Mouse (Mus musculus): ENCODE measurements around the gene Barhl2. TPM values are rescaled to one million over a fixed set of nuclear protein-coding genes. Genes with fewer than 3 reads are reported as not detected.

Gene Barhl2
- polyA plus RNA-seq (2016; fragmentation: Nextera tagmentation; extraction: Ambion mirVana): not detected in 2 replicates

DNA sequence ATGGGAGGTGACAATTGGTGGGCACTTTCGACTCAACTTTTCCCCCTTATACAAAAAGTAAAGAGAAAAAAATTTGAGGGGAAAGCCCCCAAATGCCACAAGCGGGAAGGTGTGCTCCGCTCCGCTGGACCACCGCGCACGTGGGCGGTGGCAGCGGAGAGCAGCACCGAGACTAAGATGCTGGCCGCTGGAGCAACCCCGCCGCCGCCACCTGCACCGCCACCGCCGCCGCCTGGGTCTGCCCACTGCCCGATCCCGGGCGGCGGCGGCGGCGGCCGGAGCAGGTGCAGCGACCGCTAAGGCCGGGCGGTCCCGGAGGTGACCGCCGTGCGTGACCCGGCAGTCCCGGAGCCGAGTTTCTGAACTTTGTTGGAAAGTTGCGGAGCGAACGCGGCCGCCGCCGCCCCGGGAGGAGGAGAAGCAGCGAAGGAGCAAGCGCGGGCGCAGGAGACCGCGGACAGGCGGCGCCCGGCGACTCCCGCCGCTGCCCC is at the start of gene Barhl2:
Barhl2 (minus strand) TSS at position 181 of the 491 bp plus-strand sequence.
- peak within 1 kb of the TSS; percentile 44 for H3K9ac ChIP-seq (replicated peaks)
- H3K4me2 ChIP-seq: peak within 1 kb of the TSS; percentile 94
- H3K36me3 ChIP-seq: no peaks in the 10 kb centered on the region
- peaks cover 25% of the 10 kb centered on the region for H3K4me1 ChIP-seq (replicated peaks)
- H3K27ac ChIP-seq: no peak within 1 kb of the TSS
- under 1% methylated on average over 51 of the region's 57 CpGs for WGBS
- H3K4me3 ChIP-seq (replicated peaks): peak within 1 kb of the TSS; percentile 53
- no peaks in the 10 kb centered on the region for H3K9me3 ChIP-seq
- peaks cover 96% of the 10 kb centered on the region for H3K27me3 ChIP-seq
- 0 out of 2 replicates have a peak, but pooled peaks have one; percentile 17 for ATAC-seq (ENCODE audit: insufficient number of reproducible peaks, insufficient read depth, low FRiP score, low TSS enrichment, low read depth)

DNA sequence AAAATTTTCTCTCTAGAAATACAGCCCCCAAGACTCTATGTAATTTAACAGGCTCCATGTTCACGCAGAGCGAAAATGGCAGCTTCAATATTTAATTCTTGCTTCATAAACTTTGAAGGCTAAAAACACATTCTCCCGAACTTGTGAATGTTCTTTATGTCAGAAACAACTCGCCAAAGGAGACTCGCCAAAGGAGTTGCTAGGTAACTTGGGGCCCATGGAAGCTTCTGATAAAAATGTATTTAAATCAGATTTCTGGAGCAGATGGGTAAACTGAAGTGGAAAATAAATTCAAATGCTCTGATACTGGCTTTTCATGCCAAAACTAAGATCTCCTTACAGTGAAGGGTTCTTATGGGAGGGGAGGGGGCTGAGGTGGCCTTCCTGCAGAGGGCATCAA is 48.1 kb upstream of the Barhl2 start:
- Histone ChIP-seq H3K9ac (replicated peaks) (no peak overlapping the region), H3K36me3 (no peaks in the 10 kb centered on the region), H3K27me3 (peaks cover 2% of the 10 kb centered on the region; the same call in 1 of the 2 replicates), H3K4me2 (no peak overlapping the region), H3K27ac (no peak overlapping the region), H3K4me1 (replicated peaks) (peaks cover 7% of the 10 kb centered on the region; the same call in 1 of the 2 replicates), H3K4me3 (replicated peaks) (no peak overlapping the region), H3K9me3 (no peaks in the 10 kb centered on the region)
- 79% methylated on average over 5 of the region's 5 CpGs for WGBS
- ATAC-seq (ENCODE audit: insufficient number of reproducible peaks, insufficient read depth, low FRiP score, low TSS enrichment, low read depth): no peak

DNA sequence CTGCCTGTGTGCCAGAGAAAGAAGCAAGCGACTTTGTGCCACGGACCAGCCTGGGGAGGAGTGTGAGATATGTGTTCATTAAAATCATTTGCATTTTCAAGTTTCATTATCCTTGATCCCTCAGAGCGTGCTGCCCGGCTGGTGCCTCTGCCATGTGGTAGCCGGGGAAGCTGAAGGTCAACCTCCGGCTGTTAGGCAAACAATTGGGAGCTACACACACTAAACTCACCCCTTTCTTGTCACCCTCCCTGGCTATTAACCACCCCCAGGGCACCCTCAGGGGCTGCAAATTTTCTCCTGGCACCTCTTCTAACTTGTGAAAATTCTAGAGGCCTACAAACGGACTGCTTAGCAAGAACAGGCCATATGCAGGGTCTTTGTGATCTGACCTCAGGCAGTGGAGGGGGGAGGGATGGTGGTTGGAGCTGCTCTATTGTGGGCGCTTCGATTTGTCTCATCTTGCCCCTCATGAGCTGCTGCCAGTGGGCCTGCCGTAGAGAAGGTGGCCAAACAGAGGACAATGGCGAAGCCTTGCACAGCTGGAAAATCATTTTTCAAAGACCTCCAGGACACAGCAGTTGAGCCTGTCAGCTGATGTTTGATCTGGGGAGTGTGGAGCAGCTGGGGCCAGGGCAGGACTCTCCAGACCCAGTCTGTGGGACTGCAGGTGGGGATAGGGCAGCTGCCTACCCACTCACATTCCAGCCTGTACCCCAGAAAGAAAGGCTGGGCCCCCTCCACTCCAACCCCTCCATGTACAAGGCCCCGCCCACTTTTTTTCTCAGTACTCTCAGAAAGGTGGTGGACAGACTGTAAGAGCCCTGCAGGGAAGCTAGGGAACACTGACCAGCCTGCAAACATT is 44.9 kb upstream of the Barhl2 start:
- Histone ChIP-seq H3K4me2 (no peak overlapping the region), H3K9ac (replicated peaks) (no peak overlapping the region), H3K27me3 (no peaks in the 10 kb centered on the region), H3K4me3 (replicated peaks) (no peak overlapping the region), H3K9me3 (no peaks in the 10 kb centered on the region), H3K4me1 (replicated peaks) (peaks cover 11% of the 10 kb centered on the region; the same call in 1 of the 2 replicates), H3K36me3 (no peaks in the 10 kb centered on the region), H3K27ac (no peak overlapping the region)
- WGBS: 55% methylated on average over 12 of the region's 12 CpGs
- no peak for ATAC-seq (ENCODE audit: insufficient number of reproducible peaks, insufficient read depth, low FRiP score, low TSS enrichment, low read depth)

DNA sequence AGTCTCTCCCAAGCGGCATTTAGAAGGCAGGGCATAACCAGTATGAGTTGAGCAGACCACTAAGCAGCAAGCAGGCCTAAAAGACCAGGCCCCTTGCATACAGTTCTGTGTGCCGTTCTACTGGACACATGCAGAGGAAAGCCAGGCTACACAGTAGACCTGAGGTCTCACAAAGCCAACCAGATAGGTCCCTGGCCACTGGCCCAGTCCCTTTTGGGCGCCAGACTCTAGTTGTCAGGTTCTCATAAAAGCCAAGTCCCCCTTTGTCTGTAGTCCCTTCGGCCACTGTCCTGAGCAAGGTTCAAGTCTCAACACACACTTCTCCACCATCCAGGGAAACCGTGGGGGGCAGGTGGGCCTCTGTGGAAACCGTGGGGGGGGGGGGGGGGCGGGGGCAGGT is 44.3 kb upstream of the Barhl2 start:
- 79% methylated on average over 7 of the region's 7 CpGs for WGBS
- Histone ChIP-seq H3K36me3 (no peaks in the 10 kb centered on the region), H3K27ac (no peak overlapping the region), H3K9ac (replicated peaks) (no peak overlapping the region), H3K4me3 (replicated peaks) (no peak overlapping the region), H3K4me2 (no peak overlapping the region), H3K27me3 (no peaks in the 10 kb centered on the region), H3K4me1 (replicated peaks) (peaks cover 11% of the 10 kb centered on the region; the same call in 1 of the 2 replicates), H3K9me3 (no peaks in the 10 kb centered on the region)
- no peak for ATAC-seq (ENCODE audit: insufficient number of reproducible peaks, insufficient read depth, low FRiP score, low TSS enrichment, low read depth)

DNA sequence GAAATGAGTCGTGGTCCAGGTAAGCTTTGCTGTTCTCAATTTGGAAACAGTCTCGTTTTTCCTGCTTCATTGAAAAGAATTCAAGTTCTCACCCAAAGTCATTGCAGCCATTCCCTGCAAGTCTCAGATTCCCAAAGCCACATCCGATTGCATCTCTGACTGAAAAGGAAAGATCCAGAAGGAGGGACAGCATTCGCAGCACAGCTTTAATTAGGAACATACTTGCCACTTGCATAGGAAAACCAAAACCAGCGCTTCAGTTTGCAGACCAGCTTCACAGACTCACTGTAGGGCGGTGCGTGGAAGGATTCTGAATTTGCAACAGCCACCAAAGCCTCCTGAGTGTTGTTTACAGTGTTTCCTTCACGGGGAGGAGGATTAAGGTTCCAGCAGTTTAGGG is 33.8 kb upstream of the Barhl2 start:
- 26% methylated on average over 8 of the region's 8 CpGs for WGBS
- no peak overlapping the region for H3K9ac ChIP-seq (replicated peaks)
- no peak overlapping the region for H3K27ac ChIP-seq
- H3K4me1 ChIP-seq (replicated peaks): peaks cover 23% of the 10 kb centered on the region
- H3K36me3 ChIP-seq: no peaks in the 10 kb centered on the region
- H3K4me3 ChIP-seq (replicated peaks): no peak overlapping the region
- no peaks in the 10 kb centered on the region for H3K9me3 ChIP-seq
- peaks cover 22% of the 10 kb centered on the region for H3K27me3 ChIP-seq
- ATAC-seq (ENCODE audit: insufficient number of reproducible peaks, insufficient read depth, low FRiP score, low TSS enrichment, low read depth): no peak
- H3K4me2 ChIP-seq: no peak overlapping the region

DNA sequence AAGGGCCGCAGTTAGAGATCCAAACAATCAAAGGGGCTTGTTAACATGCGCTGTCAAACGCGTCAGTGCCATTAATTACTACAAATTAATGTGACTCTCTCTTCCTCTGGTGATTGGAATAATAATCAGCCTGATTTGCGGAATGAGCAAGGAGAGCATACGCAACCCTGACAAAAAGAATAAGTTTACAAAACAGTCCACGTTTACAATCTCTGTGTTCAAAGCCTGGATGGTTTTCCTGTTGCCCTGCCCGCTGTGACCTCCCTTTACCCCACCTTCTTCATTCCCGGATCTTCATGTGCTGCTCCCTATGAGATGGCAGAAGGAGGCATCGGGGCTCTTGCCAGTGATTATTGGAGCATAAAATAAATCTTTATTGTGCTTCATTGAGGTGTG is 14.1 kb upstream of the Barhl2 start:
- peaks cover 78% of the 10 kb centered on the region for H3K27me3 ChIP-seq
- H3K9me3 ChIP-seq: no peaks in the 10 kb centered on the region
- no peak overlapping the region for H3K27ac ChIP-seq
- H3K36me3 ChIP-seq: no peaks in the 10 kb centered on the region
- ATAC-seq (ENCODE audit: insufficient number of reproducible peaks, insufficient read depth, low FRiP score, low TSS enrichment, low read depth): no peak
- no peak overlapping the region for H3K4me2 ChIP-seq
- no peak overlapping the region for H3K9ac ChIP-seq (replicated peaks)
- H3K4me3 ChIP-seq (replicated peaks): no peak overlapping the region
- WGBS: 6% methylated on average over 10 of the region's 10 CpGs
- H3K4me1 ChIP-seq (replicated peaks): peaks cover 11% of the 10 kb centered on the region

DNA sequence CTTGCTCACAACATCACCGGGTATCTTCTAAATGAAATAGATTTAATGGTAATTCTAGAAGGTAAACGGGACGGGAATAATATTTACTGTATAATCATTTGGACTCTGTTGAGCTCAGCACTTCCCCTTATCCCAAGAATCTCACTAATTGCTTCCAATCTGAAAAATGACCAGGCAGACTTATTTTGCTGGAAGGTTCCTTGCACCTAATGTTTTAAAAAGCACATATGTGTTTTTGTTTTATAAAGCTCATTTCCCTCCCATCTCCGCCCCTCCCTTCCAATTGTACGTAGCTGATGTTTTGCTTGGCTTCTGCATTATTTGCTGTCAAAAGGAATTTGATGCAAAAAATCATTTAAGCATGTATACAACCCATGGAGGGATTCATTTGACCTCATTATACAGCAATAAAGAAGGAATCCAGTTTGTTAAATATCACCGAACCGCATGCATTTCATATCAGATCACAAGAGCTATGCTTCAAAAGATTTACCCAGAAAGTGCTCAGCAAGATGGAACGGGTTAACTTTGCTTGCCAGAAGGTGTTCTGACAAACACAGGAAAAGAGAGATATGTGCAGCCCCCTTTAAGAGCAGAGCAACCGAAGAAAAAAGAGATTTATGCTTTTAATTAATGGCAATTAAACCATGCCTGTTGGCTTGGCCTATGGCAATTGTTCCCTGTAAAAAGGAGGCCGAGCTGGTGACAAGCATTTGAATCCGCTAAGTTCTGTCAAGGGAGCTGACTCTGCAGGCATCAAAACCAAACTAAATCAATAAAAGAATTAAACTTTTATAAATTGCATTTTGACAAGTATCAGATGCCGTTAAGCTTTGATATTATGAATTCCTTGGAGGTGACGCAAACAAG is 13.5 kb upstream of the Barhl2 start:
- no peak overlapping the region for H3K4me2 ChIP-seq
- no peak overlapping the region for H3K27ac ChIP-seq
- no peaks in the 10 kb centered on the region for H3K9me3 ChIP-seq
- H3K4me3 ChIP-seq (replicated peaks): no peak overlapping the region
- H3K36me3 ChIP-seq: no peaks in the 10 kb centered on the region
- 10% methylated on average over 13 of the region's 13 CpGs for WGBS
- no peak for ATAC-seq (ENCODE audit: insufficient number of reproducible peaks, insufficient read depth, low FRiP score, low TSS enrichment, low read depth)
- peaks cover 82% of the 10 kb centered on the region for H3K27me3 ChIP-seq
- H3K9ac ChIP-seq (replicated peaks): no peak overlapping the region
- peaks cover 11% of the 10 kb centered on the region for H3K4me1 ChIP-seq (replicated peaks)

DNA sequence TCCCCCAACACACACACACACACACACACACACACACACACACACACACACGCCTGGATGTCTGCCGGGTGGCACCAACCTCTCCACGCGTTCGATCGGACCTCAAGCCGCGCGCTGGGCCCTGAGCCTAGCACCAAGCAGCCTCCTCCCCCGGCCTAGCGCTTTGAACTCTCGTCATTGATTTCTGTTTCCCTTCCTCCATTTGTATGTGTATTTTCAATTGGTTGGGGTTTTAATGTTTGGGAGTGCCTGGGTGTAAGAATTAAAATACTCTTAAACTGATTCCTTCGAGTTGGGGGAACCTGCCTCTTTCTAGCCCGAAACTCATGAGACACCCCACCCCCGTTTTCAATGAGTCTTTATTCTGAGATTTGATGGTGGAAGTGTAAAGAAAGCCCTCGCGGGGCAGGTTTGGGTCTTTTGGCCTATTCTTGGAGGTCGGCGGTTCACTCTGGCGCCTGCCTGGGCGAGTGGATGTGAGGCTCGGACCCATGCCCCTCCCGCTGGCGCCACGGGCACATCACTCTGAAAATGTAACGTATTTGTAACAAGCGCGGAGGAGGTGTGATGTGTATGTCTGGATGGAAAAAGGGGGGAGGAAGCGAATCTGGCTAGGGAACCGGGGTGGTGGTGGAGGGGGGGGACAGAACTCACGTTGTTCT is 7.3 kb upstream of the Barhl2 start:
- Histone ChIP-seq H3K9ac (replicated peaks) (no peak overlapping the region), H3K27me3 (peaks cover 100% of the 10 kb centered on the region), H3K9me3 (no peaks in the 10 kb centered on the region), H3K27ac (no peak overlapping the region), H3K4me1 (replicated peaks) (peaks cover 9% of the 10 kb centered on the region; the same call in 1 of the 2 replicates), H3K4me2 (no peak overlapping the region), H3K4me3 (replicated peaks) (no peak overlapping the region), H3K36me3 (no peaks in the 10 kb centered on the region)
- ATAC-seq (ENCODE audit: insufficient number of reproducible peaks, insufficient read depth, low FRiP score, low TSS enrichment, low read depth): no peak
- WGBS: 1% methylated on average over 31 of the region's 31 CpGs

DNA sequence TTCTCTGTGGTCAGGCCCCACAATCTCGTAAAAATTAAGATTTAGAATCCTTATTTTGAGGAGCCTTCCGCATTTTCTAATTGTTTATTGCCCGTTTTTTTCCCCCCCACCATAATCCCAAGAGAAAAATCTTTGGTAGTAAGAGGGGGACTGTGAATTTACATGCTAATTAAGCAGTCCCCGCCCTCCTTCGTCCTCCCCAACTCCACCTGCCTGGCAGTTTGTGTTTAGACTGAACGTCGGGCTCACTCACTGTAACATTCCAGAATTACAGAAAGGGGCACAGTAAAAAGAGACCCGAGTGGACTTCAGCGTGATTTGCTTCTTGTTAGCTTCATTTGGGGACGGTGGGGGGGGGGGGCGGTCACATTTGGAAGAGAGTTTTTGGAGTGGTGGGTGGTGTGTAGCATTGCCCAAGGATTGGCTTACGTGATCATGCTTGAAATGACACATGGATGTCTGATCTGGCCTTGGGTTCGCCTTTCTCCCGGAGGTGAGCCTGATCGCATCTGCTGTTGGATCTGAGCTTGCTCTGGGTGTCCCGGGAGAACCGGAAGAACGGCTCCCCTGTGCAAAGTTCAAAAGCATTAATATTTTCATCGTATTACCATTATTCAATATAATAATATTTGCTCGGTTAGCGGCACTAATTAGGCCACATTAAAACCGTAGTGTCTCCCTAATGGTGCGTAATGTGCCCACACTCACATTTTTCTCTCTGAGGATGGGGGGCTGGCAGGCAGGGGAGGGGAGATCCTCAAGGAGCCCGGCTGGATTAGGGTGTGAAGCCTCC is 6.6 kb upstream of the Barhl2 start:
- no peak for ATAC-seq (ENCODE audit: insufficient number of reproducible peaks, insufficient read depth, low FRiP score, low TSS enrichment, low read depth)
- Histone ChIP-seq H3K4me3 (replicated peaks) (no peak overlapping the region), H3K27me3 (peaks cover 100% of the 10 kb centered on the region), H3K36me3 (no peaks in the 10 kb centered on the region), H3K9me3 (no peaks in the 10 kb centered on the region), H3K4me2 (no peak overlapping the region), H3K4me1 (replicated peaks) (peaks cover 9% of the 10 kb centered on the region; the same call in 1 of the 2 replicates), H3K27ac (no peak overlapping the region), H3K9ac (replicated peaks) (no peak overlapping the region)
- WGBS: 2% methylated on average over 24 of the region's 24 CpGs

DNA sequence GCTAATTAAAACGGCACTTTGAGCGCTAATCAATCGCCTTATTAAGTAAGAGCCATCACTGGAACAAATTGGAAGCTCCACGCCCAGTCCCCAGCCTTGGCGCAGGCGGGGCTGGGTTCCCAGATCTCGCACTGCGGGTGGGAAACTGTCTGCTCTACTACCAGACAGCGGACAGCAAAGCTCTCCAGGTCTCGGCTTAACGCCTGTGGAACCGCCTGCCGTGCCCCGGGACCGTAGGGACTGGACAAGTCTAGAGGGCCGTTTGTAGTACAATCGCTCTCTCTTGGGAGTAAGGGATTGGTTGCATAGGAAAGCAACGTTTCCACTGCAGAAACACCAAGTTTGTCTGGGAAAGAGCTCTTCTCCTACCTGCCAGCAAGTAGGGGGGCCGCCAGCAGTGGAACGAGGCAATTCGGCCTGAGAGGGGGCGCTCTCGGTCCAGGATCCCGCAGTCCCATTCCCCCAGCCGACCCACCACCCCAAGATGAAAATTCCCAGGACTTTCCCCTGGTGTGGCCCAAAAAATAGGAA is 5.8 kb upstream of the Barhl2 start:
- no peaks in the 10 kb centered on the region for H3K36me3 ChIP-seq
- WGBS: under 1% methylated on average over 25 of the region's 25 CpGs
- H3K9me3 ChIP-seq: no peaks in the 10 kb centered on the region
- H3K9ac ChIP-seq (replicated peaks): no peak overlapping the region
- peaks cover 15% of the 10 kb centered on the region for H3K4me1 ChIP-seq (replicated peaks)
- H3K4me3 ChIP-seq (replicated peaks): no peak overlapping the region; the same call in 1 of the 2 replicates
- ATAC-seq (ENCODE audit: insufficient number of reproducible peaks, insufficient read depth, low FRiP score, low TSS enrichment, low read depth): no peak
- H3K27me3 ChIP-seq: peaks cover 100% of the 10 kb centered on the region
- no peak overlapping the region for H3K4me2 ChIP-seq
- no peak overlapping the region for H3K27ac ChIP-seq

All from limb, embryonic 12.5 days (tissue).